Mouse (Mus musculus): ENCODE results near the gene Efna2. TPM values are rescaled to one million over a fixed set of nuclear protein-coding genes. Genes with fewer than 3 reads are reported as not detected.

Efna2 gene
- total RNA-seq, 2 experiments from 2014 or later, result not detected

DNA sequence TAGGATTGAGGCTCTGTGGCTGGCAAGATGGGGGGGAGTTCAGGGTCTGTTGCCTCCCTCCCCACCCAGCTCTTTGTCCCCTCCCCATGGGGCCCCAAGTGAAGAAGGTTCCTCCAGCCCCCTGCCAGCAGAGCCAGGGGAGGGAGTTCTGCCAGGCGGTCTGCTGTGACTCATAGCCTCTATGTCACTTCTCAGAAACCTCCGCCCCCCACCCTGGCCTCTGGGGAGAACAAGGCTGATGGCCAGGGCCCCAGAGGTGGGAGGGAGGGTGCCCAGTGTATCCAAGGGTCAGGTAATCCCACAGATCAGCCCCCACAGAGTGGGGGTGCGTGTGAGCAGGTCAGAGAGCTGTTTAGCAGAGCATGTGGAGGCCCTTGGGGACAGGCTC lies 26.4 kb upstream of the Efna2 start:
- ATAC-seq (replicated peaks; ENCODE audit: low FRiP score, poor library complexity, severe bottlenecking), result no peak

DNA sequence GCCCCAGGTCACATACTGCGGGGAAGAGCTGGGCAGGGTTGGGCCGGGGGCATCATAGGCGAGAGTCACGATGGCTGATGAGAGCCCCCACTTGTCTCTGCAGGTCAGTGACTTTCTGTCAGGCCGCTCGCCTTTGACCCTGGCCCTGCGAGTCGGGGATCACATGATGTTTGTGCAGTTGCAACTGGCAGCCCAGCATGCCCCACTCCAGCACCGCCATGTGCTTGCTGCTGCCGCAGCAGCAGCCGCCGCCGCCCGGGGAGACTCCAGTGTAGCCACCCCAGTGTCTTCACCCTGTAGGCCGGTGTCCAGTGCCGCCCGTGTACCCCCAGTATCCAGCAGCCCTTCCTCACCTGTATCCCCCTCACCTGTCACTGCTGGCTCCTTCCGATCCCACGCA lies 25.6 kb upstream of the Efna2 start:
- no peak for ATAC-seq (replicated peaks; ENCODE audit: low FRiP score, poor library complexity, severe bottlenecking)

DNA sequence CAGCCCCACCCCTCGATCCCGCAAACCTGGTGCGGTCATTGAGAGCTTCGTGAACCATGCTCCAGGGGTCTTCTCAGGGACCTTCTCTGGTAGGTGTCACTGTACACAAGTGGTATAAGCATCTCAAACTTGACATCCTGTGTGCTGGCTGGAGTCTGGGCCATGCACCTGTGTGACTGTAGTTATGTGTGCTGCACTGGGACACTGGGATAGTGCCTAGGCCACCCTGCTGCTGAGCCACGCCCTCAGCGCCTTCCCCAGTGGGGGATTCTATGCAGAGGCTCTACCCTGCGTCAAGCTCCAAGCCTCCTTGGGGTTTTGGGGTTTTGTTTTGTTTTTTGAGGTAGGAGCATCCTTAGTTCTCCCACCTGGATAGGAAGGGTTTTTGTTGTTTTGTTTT lies 24.9 kb upstream of the Efna2 start:
- no peak for ATAC-seq (replicated peaks; ENCODE audit: low FRiP score, poor library complexity, severe bottlenecking)

DNA sequence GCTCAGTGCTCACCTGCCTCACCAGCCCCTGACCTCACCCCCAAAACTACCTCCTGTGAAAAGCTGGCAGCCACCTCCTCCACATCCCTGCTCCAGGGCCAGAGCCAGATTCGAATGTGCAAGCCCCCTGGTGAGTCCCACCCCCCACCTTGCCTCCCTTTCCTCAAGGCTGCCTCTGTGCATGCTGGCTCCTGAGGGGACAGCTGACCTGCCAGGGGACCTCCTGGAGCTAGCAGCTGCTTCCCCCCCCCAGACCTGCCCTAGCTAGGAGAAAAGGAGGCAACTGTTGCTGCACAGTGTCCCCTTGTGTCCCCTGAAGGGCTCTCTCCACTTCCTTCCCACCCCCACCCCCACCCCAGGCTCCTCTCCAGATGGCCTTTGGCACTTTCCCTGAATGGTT lies 24.0 kb upstream of the Efna2 start:
- ATAC-seq (replicated peaks; ENCODE audit: low FRiP score, poor library complexity, severe bottlenecking), result no peak

- ATAC-seq (replicated peaks; ENCODE audit: low FRiP score, poor library complexity, severe bottlenecking), result no peak
These were observed 23.1 kb upstream of the Efna2 start for GRCm38 (mm10) chr10:80156002-80156751.

- no peak for ATAC-seq (replicated peaks; ENCODE audit: low FRiP score, poor library complexity, severe bottlenecking)
These were observed 22.6 kb upstream of the Efna2 start for GRCm38 (mm10) chr10:80156752-80157053.

DNA sequence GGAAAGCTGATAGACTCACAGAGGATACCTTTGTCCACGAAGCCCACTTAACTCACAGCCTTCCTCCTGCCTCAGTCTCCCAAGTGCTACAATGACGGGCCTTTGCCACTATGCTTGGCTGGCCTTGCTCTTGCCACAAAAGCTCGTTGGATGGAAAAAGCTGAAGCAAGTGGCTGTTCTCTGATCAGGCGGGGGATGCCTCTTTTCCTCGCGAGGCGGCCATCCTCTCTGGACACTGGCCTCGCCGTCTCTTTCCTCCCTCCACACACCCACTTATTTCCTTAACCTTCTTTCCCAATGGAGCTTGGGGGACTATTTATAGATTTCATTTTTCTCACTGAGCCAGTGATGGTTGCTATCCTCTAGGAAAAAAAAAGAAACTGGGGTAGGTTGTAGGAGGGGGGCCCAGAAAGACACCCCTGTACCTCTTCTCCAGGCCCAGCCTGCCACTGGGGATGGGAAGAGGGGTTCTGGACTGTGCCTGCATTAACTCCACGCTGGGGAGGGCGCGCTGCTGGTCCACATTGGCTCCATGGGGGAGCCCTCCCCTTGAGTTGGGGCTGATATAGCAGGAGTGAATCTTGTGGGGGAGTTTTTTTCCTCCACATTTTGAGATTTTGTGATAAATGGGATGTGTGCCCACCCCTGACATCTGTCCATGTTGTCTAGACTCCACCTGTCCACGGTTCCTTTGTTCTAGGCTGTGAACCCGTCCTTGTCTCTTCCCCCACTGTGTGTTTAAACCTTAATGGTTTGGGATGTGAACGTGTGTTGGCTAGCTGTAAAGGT lies 21.9 kb upstream of the Efna2 start:
- no peak for ATAC-seq (replicated peaks; ENCODE audit: low FRiP score, poor library complexity, severe bottlenecking)

DNA sequence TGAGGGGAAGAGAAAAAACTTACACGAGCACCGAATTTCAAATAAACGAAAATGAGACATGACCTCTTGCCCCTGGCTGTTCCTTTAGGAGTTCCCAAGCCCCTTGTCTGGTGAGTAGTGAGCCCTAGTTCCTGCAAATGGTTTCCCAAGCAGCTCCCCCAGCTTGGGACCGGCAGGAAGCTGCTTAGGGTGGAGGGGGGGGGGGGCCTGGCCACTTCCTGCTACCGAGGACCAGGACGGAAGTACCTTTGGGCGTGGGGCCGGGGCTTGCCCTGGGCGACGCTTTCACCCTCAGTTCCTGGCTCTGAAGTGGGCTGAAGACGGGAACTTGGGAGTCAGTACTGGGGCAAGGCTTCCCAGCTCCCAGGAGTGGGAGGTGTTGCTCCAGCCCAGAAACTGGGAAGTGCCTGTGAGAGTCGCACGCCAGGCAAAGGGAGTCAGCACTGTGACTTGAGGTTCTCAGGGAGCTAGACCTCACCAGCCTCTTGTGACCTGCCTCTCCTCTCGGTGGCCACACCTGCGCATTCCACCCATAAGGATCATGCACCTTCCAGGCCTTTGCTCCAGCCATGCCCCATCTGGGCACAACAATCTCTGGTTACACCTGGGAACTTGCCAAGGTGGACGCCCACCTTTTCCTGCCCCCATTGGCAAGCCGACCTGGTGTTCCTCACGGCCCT lies 20.8 kb upstream of the Efna2 start:
- ATAC-seq (replicated peaks; ENCODE audit: low FRiP score, poor library complexity, severe bottlenecking), result no peak

- no peak; the same call in 1 of the 2 replicates for ATAC-seq (replicated peaks; ENCODE audit: low FRiP score, poor library complexity, severe bottlenecking)
These were observed 20.2 kb upstream of the Efna2 start for GRCm38 (mm10) chr10:80159021-80159560.

DNA sequence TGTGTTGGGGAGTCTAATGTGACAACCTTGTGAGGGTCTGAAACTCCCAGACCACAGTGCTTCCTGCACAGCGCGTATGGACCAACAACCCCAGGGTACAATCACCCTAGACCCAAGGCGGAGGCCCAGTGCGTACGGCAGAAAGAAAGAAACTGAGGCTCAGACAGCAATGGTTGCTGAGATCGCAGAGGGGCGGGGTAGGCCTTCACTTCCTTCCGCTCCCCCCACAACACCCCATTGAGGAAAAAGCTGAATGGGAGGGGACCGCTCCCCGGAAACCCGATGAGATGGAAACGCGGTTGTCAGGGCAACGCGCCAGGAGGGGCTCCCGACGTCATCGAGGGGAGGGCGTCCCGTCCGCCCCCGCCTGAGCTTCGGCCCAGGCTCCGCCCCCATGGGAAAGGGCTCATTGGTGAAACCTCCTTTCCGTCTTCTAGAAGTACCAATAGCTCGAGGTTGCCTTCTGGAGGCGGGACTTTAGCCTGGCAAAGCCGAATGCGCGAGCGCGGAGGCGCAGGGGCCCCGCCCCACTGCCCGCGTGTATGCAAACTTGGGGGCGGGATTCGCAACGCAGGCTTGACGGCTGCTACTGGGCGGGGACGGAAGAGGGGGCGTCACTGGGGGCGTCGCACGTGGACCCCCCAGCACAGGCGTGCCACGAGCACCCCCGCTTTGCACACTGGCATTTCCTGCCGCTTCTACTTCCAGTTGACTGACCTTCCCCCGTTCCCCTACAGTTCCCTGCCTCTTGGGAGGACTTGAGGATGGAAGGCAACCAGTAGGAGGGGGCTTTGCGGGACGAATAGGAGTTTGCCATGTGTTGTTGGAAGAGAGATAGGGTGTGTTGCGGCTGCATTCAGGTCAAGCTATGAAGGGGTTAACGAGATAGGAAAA lies 19.5 kb upstream of the Efna2 start:
- peak; percentile 85 for ATAC-seq (replicated peaks; ENCODE audit: low FRiP score, poor library complexity, severe bottlenecking)

DNA sequence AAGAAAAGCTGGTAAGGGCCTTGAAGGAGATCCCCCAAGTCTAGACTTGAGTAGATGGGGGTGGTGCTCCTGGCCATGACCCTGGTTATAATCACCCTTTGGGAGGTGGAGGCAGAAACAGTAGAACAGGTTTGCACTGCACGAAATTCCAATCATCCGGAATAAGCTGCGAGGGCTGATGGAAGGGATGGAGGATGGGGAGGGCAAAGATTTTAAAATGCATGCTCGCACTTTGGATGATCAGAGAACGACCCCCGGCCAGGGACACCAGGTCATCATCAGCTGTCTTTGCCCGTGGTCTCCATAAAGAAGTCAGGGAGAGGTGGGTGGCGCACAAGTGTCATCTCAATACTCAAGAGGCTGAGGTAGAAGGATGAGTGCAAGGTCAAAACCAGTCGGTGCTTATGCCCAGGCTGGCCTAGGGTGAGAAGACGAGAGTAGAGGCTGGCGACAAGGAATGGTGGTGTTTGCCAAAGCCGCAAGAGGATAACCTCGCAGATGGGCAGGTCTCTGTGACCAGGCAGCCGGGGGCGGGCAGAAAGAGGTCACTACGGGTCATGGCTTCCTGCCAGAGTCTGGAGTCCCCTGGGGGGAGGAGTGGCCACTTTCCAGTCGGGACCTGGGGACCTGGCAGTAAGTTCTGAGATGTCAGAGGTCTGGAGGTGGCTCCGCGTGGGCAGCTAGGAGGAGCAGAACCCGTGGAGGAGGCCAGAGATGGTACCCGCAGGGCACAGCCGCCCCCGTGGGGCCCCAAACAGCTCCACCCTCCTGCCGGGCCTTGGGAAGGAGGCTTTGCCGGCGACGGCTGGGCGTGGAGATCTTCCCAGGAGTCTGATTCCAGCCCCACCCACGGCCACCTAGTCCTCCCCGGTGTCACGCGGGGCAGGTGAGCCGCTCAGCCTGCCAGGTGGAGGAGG lies 18.6 kb upstream of the Efna2 start:
- peak; percentile 11; the same call in 1 of the 2 replicates for ATAC-seq (replicated peaks; ENCODE audit: low FRiP score, poor library complexity, severe bottlenecking)

DNA sequence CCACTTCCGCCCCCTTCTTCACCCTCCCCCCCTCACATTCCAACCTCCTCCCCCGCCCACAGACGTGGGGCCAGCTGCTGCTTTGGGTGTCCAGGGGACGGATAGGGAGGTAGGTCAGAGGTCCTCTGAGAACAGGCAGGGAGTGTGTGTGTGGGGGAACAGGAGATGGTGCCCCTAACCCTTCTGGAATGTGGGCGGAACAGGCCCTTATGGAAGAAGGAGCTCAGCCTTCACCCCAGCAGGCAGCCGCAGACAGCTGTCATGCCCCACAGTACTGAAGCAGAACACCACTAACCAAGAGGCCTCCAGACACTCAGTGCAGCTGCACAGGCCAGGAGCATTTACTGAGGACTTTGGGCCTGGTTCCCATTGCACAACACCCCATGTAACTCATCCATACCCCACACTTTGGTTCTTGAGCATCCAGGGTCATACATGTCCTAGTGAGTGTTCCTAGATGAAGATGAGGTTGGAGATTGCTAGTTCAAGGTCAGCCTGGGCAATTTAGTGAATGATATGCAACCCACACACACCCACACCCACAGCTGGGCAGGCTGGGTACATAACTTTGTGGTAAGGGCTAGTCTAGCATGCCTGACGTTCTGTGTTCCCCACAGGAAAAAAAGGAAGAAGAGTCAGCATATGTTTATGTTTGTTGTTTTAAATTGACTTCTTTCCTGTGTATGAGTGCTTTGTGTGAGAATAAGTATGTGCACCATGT lies 17.6 kb upstream of the Efna2 start:
- ATAC-seq (replicated peaks; ENCODE audit: low FRiP score, poor library complexity, severe bottlenecking), result no peak

- ATAC-seq (replicated peaks; ENCODE audit: low FRiP score, poor library complexity, severe bottlenecking), result no peak
These were observed 17.1 kb upstream of the Efna2 start for GRCm38 (mm10) chr10:80162243-80162608.

- no peak for ATAC-seq (replicated peaks; ENCODE audit: low FRiP score, poor library complexity, severe bottlenecking)
These were observed 16.5 kb upstream of the Efna2 start for GRCm38 (mm10) chr10:80162716-80163299.

DNA sequence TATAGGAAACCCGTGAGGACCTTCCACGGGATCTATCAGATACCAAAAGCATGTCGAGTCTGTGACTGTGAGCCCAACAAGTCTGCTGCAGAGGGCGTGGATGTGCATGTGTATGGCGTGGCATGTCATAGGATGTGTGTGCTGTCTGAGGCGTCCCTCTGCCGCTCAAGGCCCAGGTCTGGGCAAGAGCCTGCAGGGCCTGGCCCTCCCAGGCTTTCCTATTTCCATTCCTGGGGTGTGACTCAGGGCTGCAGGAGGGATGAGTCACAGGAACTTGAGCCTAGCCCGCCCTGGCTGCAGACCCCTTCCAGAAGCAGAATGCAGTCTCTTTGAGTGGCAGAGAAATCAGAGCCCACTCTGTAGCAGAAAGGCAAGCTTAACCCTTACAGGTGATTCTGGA lies 15.6 kb upstream of the Efna2 start:
- ATAC-seq (replicated peaks; ENCODE audit: low FRiP score, poor library complexity, severe bottlenecking), result no peak

DNA sequence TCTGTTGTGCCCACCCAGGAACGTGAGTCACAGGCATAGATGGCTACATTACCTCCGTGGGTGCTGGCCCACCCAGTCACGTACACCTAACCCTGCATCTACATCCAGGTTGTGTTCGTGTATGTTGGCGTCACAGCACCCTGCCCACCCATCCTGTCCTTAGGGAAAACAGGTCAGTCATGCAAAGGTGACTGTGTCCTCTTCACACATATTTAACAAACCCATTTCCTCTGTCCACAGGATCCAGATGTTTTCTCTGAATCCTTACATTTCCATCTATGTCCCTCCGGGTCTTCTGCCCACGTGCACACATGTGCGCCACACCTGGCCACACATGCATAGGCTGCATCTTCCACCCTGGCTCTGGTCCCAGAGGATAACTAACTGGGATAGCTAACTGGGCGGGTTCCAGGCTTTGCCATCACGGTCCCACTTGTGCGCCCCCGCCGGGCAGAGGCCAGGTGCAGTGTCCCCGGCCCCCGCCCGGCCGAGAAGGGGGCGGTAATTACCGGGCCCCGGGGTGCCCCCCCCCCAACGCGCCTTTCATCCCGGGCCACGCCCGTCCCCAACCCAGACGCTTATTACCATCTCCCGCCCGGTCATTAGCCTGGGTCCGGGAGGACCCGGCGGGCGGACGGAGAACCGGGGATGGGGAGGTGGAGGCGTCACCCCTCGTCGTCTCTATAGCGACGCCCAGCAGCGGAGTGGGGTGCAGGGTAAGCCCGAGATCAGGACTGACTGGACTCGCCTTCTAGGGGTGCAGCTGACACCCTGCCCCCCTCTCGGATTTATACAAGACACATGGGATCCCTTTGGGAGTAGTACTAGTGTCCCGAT lies 14.9 kb upstream of the Efna2 start:
- ATAC-seq (replicated peaks; ENCODE audit: low FRiP score, poor library complexity, severe bottlenecking), result 0 out of 2 replicates have a peak, but pooled peaks have one; percentile 0

DNA sequence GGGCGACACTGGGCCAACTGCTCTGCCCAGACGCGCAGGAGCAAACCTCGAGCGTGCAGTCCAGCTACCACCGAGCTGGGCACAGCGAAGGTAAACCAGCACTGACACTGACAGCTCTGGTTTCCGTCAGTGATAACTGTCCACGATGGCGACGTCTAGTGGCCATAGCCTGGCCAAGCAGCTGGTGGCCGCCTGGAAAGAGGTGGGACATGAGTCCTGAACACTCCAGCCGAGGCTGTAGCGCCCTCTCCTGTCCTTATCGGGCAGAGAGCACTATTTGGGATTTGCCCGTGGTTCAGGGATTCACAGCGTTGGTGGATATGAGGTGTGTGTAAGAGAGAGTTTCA lies 14.3 kb upstream of the Efna2 start:
- ATAC-seq (replicated peaks; ENCODE audit: low FRiP score, poor library complexity, severe bottlenecking), result peak; percentile 63
